Mouse (Mus musculus) kidney, adult 2 months (tissue): ENCODE measurements around the gene Alms1. TPM values are rescaled to one million over a fixed set of nuclear protein-coding genes. Genes with fewer than 3 reads are reported as not detected.
"Not testable (repeated sequence)": the region's sequence is repeated elsewhere in the genome, so short reads cannot be mapped to it uniquely, and the experiment has no call there.

Source experiments
- DNase-seq: peaks from one replicate; pipeline ENCODE4 v3.0.0; 2021
- H3K27ac ChIP-seq: fragments of 200-500 bp; 2 replicates; pipeline ENCODE4 v1.5.1; 2012; ENCODE audit warnings: low read depth, low read length, control low read depth, inconsistent platforms; ENCODE audit not compliant: insufficient read depth
- H3K27me3 ChIP-seq: fragments of 200-500 bp; replicated peaks from 2 replicates; pipeline ENCODE4 v1.6.1; 2012; ENCODE audit warnings: mild to moderate bottlenecking, moderate library complexity, low read length, inconsistent platforms; ENCODE audit not compliant: control insufficient read depth, insufficient read depth
- H3K36me3 ChIP-seq: fragments of 200-500 bp; 2 replicates; pipeline ENCODE4 v1.6.1; 2012; ENCODE audit warnings: mild to moderate bottlenecking, moderate library complexity, low read length, inconsistent platforms; ENCODE audit not compliant: control insufficient read depth, insufficient read depth
- H3K4me1 ChIP-seq: fragments of 200-500 bp; 2 replicates; pipeline ENCODE4 v1.6.1; 2011; ENCODE audit warnings: low read length; ENCODE audit not compliant: control insufficient read depth, insufficient read depth
- H3K4me3 ChIP-seq: fragments of 200-500 bp; 2 replicates; pipeline ENCODE4 v1.5.1; 2011; ENCODE audit warnings: mild to moderate bottlenecking, low read depth, low read length, control low read depth; ENCODE audit not compliant: insufficient read depth
- CTCF ChIP-seq: fragments of 200-500 bp; conservative IDR thresholded peaks from 2 replicates; pipeline ENCODE4 v1.5.1; 2011; ENCODE audit warnings: low read depth, mild to moderate bottlenecking, control low read depth, low read length, moderate library complexity, mixed read lengths; ENCODE audit not compliant: insufficient read depth, insufficient read length
- WGBS: fragments of 180-500 bp; shearing (Covaris S2); methylation state at CpG from one replicate; pipeline ENCODE4 v1.1.7; 2018; 5-methylcytosine and 5-hydroxymethylcytosine counted together
- polyA plus RNA-seq: library from polyadenylated mRNA; depleted of rRNA; stranded (reverse); fragments of >200 nt; gene quantifications from 2 replicates; pipeline ENCODE4 v1.2.3, GENCODE M21; 2012; rRNA removed

The Alms1 gene
- polyA plus RNA-seq, 1 experiment = 0.63 TPM

DNA sequence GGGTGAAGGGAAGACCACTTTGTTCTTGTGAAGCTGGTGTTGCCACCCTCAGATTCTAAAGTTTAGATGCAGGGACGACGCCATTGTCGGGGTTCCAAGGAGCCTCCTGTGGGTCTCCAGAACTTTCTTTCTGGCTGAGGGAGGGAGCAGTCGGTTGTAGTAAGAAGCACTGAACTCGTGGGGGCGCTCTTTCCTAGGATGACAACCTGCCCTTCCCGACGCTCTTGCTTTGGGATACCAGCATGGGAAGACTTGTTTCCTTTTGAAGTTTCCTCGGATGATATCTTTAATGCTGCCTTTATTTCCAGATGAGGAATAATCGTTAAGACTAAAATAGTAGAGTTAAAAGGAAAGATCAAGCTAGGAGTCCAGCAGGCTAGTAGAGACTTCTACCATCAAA is 125.8 kb downstream of the Alms1 start, which contains the start of gene Nat8f7:
Gene Nat8f7, minus strand, starts transcription at position 101 of the 400 bp plus-strand sequence.
- DNase-seq, H3K4me3 ChIP-seq, H3K27me3 ChIP-seq, H3K36me3 ChIP-seq, H3K27ac ChIP-seq, H3K4me1 ChIP-seq: not testable (repeated sequence)
- 80% methylated on average over 10 of the region's 10 CpGs for WGBS
- TF ChIP-seq CTCF = 0 out of 2 replicates have a peak, but pooled peaks have one; percentile 19

Other genes starting within 250 kb of the Alms1 start
- gene Rab11fip5, start 212.9 kb upstream of the Alms1 start, polyA plus RNA-seq = 56.8 and 63.6 TPM in 2 replicates
- gene Noto, start 163.6 kb upstream of the Alms1 start, polyA plus RNA-seq = not detected in 2 replicates
- gene Smyd5, start 155.5 kb upstream of the Alms1 start, polyA plus RNA-seq = 16.4 and 18.8 TPM in 2 replicates
- 104 and 117 TPM in 2 replicates for gene Cct7, start 136.0 kb upstream of the Alms1 start, polyA plus RNA-seq
- 23.1 and 27.7 TPM in 2 replicates for gene Pradc1, start 135.6 kb upstream of the Alms1 start, polyA plus RNA-seq
- gene Fbxo41, start 84.5 kb upstream of the Alms1 start, polyA plus RNA-seq = 0.07 and 0.08 TPM in 2 replicates
- gene Egr4, start 73.9 kb upstream of the Alms1 start, polyA plus RNA-seq = not detected in 2 replicates
- 228 and 241 TPM in 2 replicates for gene Nat8f7, start 125.7 kb downstream of the Alms1 start, polyA plus RNA-seq
- 43.5 and 54.4 TPM in 2 replicates for gene Nat8f3, start 178.2 kb downstream of the Alms1 start, polyA plus RNA-seq
- 214 and 260 TPM in 2 replicates for gene Nat8f6, start 233.4 kb downstream of the Alms1 start, polyA plus RNA-seq
- 29.0 and 32.2 TPM in 2 replicates for gene Nat8f5, start 233.4 kb downstream of the Alms1 start, polyA plus RNA-seq
- gene Nat8, start 244.6 kb downstream of the Alms1 start, polyA plus RNA-seq = 235 and 248 TPM in 2 replicates